Mouse (Mus musculus) neural tube, embryonic 14.5 days (tissue): ENCODE measurements at regions not wholly inside any gene's neighbourhood (a gene's known extent, or its start where the extent isn't known, plus 50 kb on each side); places are given as distances from the start of the nearest gene placed in this dataset.

Experiments
- ATAC-seq: fragments of 200-750 bp; cut with Nextera tagmentation; 2 replicates; pipeline ENCODE4 v1.8.0; 2017; ENCODE audit warnings: low read depth, mild to moderate bottlenecking, moderate TSS enrichment, moderate library complexity
- H3K27ac ChIP-seq: fragments of 300-500 bp; sonication (generic); 2 replicates; pipeline ENCODE4 v1.5.1; 2014; ENCODE audit warnings: low read depth, mild to moderate bottlenecking, control low read depth, low read length, moderate library complexity, mixed read lengths
- H3K27me3 ChIP-seq: fragments of 300-500 bp; sonication (generic); 2 replicates; pipeline ENCODE4 v1.6.1; 2014; ENCODE audit warnings: low read length; ENCODE audit not compliant: control insufficient read depth, insufficient read depth
- H3K36me3 ChIP-seq: fragments of 300-500 bp; sonication (generic); 2 replicates; pipeline ENCODE4 v1.6.1; 2014; ENCODE audit warnings: low read length, mixed read lengths; ENCODE audit not compliant: control insufficient read depth, insufficient read depth
- H3K4me1 ChIP-seq: fragments of 300-500 bp; sonication (generic); 2 replicates; pipeline ENCODE4 v1.6.1; 2014; ENCODE audit warnings: low read length; ENCODE audit not compliant: control insufficient read depth, insufficient read depth
- H3K4me2 ChIP-seq: fragments of 300-500 bp; sonication (generic); 2 replicates; pipeline ENCODE4 v1.6.1; 2014; ENCODE audit warnings: mild to moderate bottlenecking, low read depth, low read length, control low read depth
- H3K4me3 ChIP-seq: fragments of 300-500 bp; sonication (generic); 2 replicates; pipeline ENCODE4 v1.5.1; 2014; ENCODE audit warnings: low read depth, low read length, control low read depth, mixed read lengths
- H3K9ac ChIP-seq: fragments of 300-500 bp; sonication (generic); replicated peaks from 2 replicates; pipeline ENCODE4 v1.6.1; 2014; ENCODE audit warnings: low read depth, mild to moderate bottlenecking, control low read depth, low read length, mixed read lengths
- H3K9me3 ChIP-seq: fragments of 300-500 bp; sonication (generic); 2 replicates; pipeline ENCODE4 v1.6.1; 2016; ENCODE audit warnings: low read length; ENCODE audit not compliant: control insufficient read depth
- WGBS: fragments of 180-500 bp; shearing (Covaris S2); extraction: QIAGEN DNeasy Blood & Tissue Kit; methylation state at CpG from one replicate; pipeline ENCODE4 v1.1.7; 2014; 5-methylcytosine and 5-hydroxymethylcytosine counted together

GRCm38 (mm10) chr14:96990542-96991162 lies 471.8 kb upstream of the Klhl1 start:
- no peaks in the 10 kb centered on the region for H3K27me3 ChIP-seq
- H3K27ac ChIP-seq: no peak overlapping the region
- no peak overlapping the region for H3K9ac ChIP-seq
- no peaks in the 10 kb centered on the region for H3K4me1 ChIP-seq
- no peaks in the 10 kb centered on the region for H3K9me3 ChIP-seq
- 87% methylated on average over 8 of the region's 8 CpGs for WGBS
- H3K36me3 ChIP-seq: no peaks in the 10 kb centered on the region
- no peak overlapping the region for H3K4me3 ChIP-seq
- ATAC-seq: no peak
- no peak overlapping the region for H3K4me2 ChIP-seq

DNA sequence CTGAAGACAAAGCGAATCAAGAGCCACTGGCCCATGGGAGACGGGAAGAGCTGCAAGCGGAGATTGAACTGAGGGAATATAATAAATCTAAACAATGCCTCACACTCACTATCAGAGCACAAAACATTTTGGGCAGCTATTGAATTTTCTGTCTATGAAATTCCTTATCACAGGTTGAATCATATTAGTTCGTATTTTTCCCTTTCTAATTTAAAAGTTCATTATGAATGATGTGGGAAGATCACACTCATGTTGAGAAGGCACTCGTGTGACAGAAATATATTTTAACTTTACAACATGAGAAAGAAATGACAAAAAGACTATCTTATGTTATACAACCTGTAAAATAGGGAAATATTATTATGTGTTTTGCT lies 444.2 kb upstream of the Klhl1 start:
- no peaks in the 10 kb centered on the region for H3K9me3 ChIP-seq
- 46% methylated on average over 5 of the region's 5 CpGs for WGBS
- H3K4me2 ChIP-seq: no peak overlapping the region
- H3K4me1 ChIP-seq: no peaks in the 10 kb centered on the region
- no peak overlapping the region for H3K27ac ChIP-seq
- no peak for ATAC-seq
- H3K9ac ChIP-seq: no peak overlapping the region
- no peaks in the 10 kb centered on the region for H3K27me3 ChIP-seq
- no peak overlapping the region for H3K4me3 ChIP-seq
- no peaks in the 10 kb centered on the region for H3K36me3 ChIP-seq

GRCm38 (mm10) chr14:96962426-96963073 lies 443.6 kb upstream of the Klhl1 start:
- H3K4me2 ChIP-seq: no peak overlapping the region
- WGBS: 27% methylated on average over 8 of the region's 8 CpGs
- ATAC-seq: no peak
- no peak overlapping the region for H3K4me3 ChIP-seq
- H3K36me3 ChIP-seq: no peaks in the 10 kb centered on the region
- no peaks in the 10 kb centered on the region for H3K4me1 ChIP-seq
- H3K9me3 ChIP-seq: no peaks in the 10 kb centered on the region
- H3K9ac ChIP-seq: no peak overlapping the region
- H3K27ac ChIP-seq: no peak overlapping the region
- no peaks in the 10 kb centered on the region for H3K27me3 ChIP-seq

GRCm38 (mm10) chr14:96956115-96956514 lies 437.2 kb upstream of the Klhl1 start:
- 85% methylated on average over 4 of the region's 4 CpGs for WGBS
- Histone ChIP-seq H3K27ac (no peak overlapping the region), H3K36me3 (no peaks in the 10 kb centered on the region), H3K4me3 (no peak overlapping the region), H3K27me3 (no peaks in the 10 kb centered on the region), H3K4me1 (no peaks in the 10 kb centered on the region), H3K4me2 (no peak overlapping the region), H3K9me3 (no peaks in the 10 kb centered on the region), H3K9ac (no peak overlapping the region)
- no peak for ATAC-seq

DNA sequence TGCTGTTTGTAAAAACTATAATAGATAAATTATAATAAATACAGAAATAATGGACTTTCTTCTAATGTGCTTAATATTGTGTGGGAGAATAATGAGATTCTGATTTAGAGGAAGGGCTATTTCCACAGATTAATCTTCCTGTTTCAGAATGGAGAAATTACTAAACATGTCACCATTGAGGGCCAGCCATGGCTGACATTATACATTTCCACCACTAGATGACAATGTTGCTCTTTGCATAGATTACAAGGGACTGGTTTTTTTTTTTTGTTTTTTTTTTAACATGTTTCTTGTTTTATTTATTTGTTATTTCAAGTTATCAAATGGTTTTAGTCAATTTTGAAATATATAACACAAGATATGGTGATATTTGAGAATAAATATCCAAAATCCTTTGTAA lies 435.6 kb upstream of the Klhl1 start:
- no peaks in the 10 kb centered on the region for H3K4me1 ChIP-seq
- ATAC-seq: no peak
- no peak overlapping the region for H3K27ac ChIP-seq
- H3K9me3 ChIP-seq: no peaks in the 10 kb centered on the region
- no peaks in the 10 kb centered on the region for H3K36me3 ChIP-seq
- no peak overlapping the region for H3K4me2 ChIP-seq
- no peak overlapping the region for H3K4me3 ChIP-seq
- H3K27me3 ChIP-seq: no peaks in the 10 kb centered on the region
- H3K9ac ChIP-seq: no peak overlapping the region

GRCm38 (mm10) chr14:96908737-96909136 lies 389.8 kb upstream of the Klhl1 start:
- Histone ChIP-seq H3K9me3 (no peaks in the 10 kb centered on the region), H3K4me3 (no peak overlapping the region), H3K27ac (no peak overlapping the region), H3K4me2 (no peak overlapping the region), H3K27me3 (no peaks in the 10 kb centered on the region), H3K36me3 (no peaks in the 10 kb centered on the region), H3K4me1 (no peaks in the 10 kb centered on the region), H3K9ac (no peak overlapping the region)
- 12% methylated on average over 2 of the region's 2 CpGs for WGBS
- ATAC-seq: peak; percentile 34; the same call in 1 of the 2 replicates

GRCm38 (mm10) chr14:96879701-96880100 lies 360.8 kb upstream of the Klhl1 start:
- H3K27ac ChIP-seq: no peak overlapping the region
- H3K9ac ChIP-seq: no peak overlapping the region
- 77% methylated on average over 3 of the region's 3 CpGs for WGBS
- no peak for ATAC-seq
- H3K4me2 ChIP-seq: no peak overlapping the region
- H3K4me3 ChIP-seq: no peak overlapping the region
- no peaks in the 10 kb centered on the region for H3K4me1 ChIP-seq
- H3K36me3 ChIP-seq: no peaks in the 10 kb centered on the region
- H3K9me3 ChIP-seq: no peaks in the 10 kb centered on the region
- H3K27me3 ChIP-seq: no peaks in the 10 kb centered on the region

GRCm38 (mm10) chr14:96871969-96872368 lies 353.1 kb upstream of the Klhl1 start:
- no peaks in the 10 kb centered on the region for H3K36me3 ChIP-seq
- no peaks in the 10 kb centered on the region for H3K4me1 ChIP-seq
- no peak for ATAC-seq
- no peaks in the 10 kb centered on the region for H3K27me3 ChIP-seq
- H3K9me3 ChIP-seq: no peaks in the 10 kb centered on the region
- no peak overlapping the region for H3K4me3 ChIP-seq
- H3K27ac ChIP-seq: no peak overlapping the region
- no peak overlapping the region for H3K4me2 ChIP-seq
- H3K9ac ChIP-seq: no peak overlapping the region
- 90% methylated on average over 4 of the region's 4 CpGs for WGBS

- 79% methylated on average over 2 of the region's 2 CpGs for WGBS
- Histone ChIP-seq H3K4me3 (no peak overlapping the region), H3K4me1 (no peaks in the 10 kb centered on the region), H3K9me3 (no peaks in the 10 kb centered on the region), H3K9ac (no peak overlapping the region), H3K4me2 (no peak overlapping the region), H3K27ac (no peak overlapping the region), H3K27me3 (no peaks in the 10 kb centered on the region), H3K36me3 (no peaks in the 10 kb centered on the region)
- no peak for ATAC-seq
Observed at GRCm38 (mm10) chr14:96838910-96839309, 320.0 kb upstream of the Klhl1 start.
